Mouse (Mus musculus): ENCODE data around the gene Pcca.

Pcca gene

GRCm38 (mm10) chr14:122887702-122888479 lies 353.8 kb downstream of the Pcca start:
- no peak for TF ChIP-seq GATA4 (IDR thresholded peaks at IDR 0.05; ENCODE audit: insufficient replicate concordance, low read length)

- TF ChIP-seq GATA4 (IDR thresholded peaks at IDR 0.05; ENCODE audit: insufficient replicate concordance, low read length) = no peak
Observed at GRCm38 (mm10) chr14:122888480-122888872, 354.4 kb downstream of the Pcca start.

GRCm38 (mm10) chr14:122891470-122891968 lies 357.4 kb downstream of the Pcca start:
- no peak for TF ChIP-seq GATA4 (IDR thresholded peaks at IDR 0.05; ENCODE audit: insufficient replicate concordance, low read length)

- no peak for TF ChIP-seq GATA4 (IDR thresholded peaks at IDR 0.05; ENCODE audit: insufficient replicate concordance, low read length)
Observed at GRCm38 (mm10) chr14:122896106-122896505, 362.0 kb downstream of the Pcca start.

- no peak for TF ChIP-seq GATA4 (IDR thresholded peaks at IDR 0.05; ENCODE audit: insufficient replicate concordance, low read length)
Observed at GRCm38 (mm10) chr14:122898550-122898949, 364.4 kb downstream of the Pcca start.

- no peak for TF ChIP-seq GATA4 (IDR thresholded peaks at IDR 0.05; ENCODE audit: insufficient replicate concordance, low read length)
Observed at GRCm38 (mm10) chr14:122900679-122901078, 366.6 kb downstream of the Pcca start.

- TF ChIP-seq GATA4 (IDR thresholded peaks at IDR 0.05; ENCODE audit: insufficient replicate concordance, low read length) = peak; percentile 26; the same call in 1 of the 2 replicates
Observed at GRCm38 (mm10) chr14:122901177-122901576, 367.1 kb downstream of the Pcca start.

- no peak for TF ChIP-seq GATA4 (IDR thresholded peaks at IDR 0.05; ENCODE audit: insufficient replicate concordance, low read length)
Observed at GRCm38 (mm10) chr14:122901715-122902114, 367.6 kb downstream of the Pcca start.

GRCm38 (mm10) chr14:122902136-122902535 lies 368.0 kb downstream of the Pcca start:
- no peak for TF ChIP-seq GATA4 (IDR thresholded peaks at IDR 0.05; ENCODE audit: insufficient replicate concordance, low read length)

GRCm38 (mm10) chr14:122902884-122903283 lies 368.8 kb downstream of the Pcca start:
- TF ChIP-seq GATA4 (IDR thresholded peaks at IDR 0.05; ENCODE audit: insufficient replicate concordance, low read length) = no peak

GRCm38 (mm10) chr14:122903923-122904351 lies 369.8 kb downstream of the Pcca start:
- no peak for TF ChIP-seq GATA4 (IDR thresholded peaks at IDR 0.05; ENCODE audit: insufficient replicate concordance, low read length)

- TF ChIP-seq GATA4 (IDR thresholded peaks at IDR 0.05; ENCODE audit: insufficient replicate concordance, low read length) = no peak
Observed at GRCm38 (mm10) chr14:122905007-122905406, 370.9 kb downstream of the Pcca start.

- TF ChIP-seq GATA4 (IDR thresholded peaks at IDR 0.05; ENCODE audit: insufficient replicate concordance, low read length) = no peak
Observed at GRCm38 (mm10) chr14:122908075-122908474, 374.0 kb downstream of the Pcca start.

GRCm38 (mm10) chr14:122909368-122910091 lies 375.4 kb downstream of the Pcca start:
- no peak for TF ChIP-seq GATA4 (IDR thresholded peaks at IDR 0.05; ENCODE audit: insufficient replicate concordance, low read length)

- peak; percentile 98 for TF ChIP-seq GATA4 (IDR thresholded peaks at IDR 0.05; ENCODE audit: insufficient replicate concordance, low read length)
Observed at GRCm38 (mm10) chr14:122911265-122911664, 377.1 kb downstream of the Pcca start.

GRCm38 (mm10) chr14:122912137-122912536 lies 378.0 kb downstream of the Pcca start:
- TF ChIP-seq GATA4 (IDR thresholded peaks at IDR 0.05; ENCODE audit: insufficient replicate concordance, low read length) = no peak

Measured in liver, adult (tissue).